Mouse (Mus musculus) spleen, adult 2 months (tissue): Measurements from ENCODE around the gene Hoxa13.

ENCODE experiments used
- CTCF ChIP-seq: fragments of 200-500 bp; IDR thresholded peaks from 2 replicates; pipeline ENCODE4 v1.5.1; 2011; ENCODE audit warnings: mild to moderate bottlenecking, inconsistent platforms; ENCODE audit not compliant: insufficient read depth, insufficient read length, insufficient replicate concordance; ENCODE audit errors: extremely low read depth
- POLR2A ChIP-seq: fragments of 200-500 bp; IDR thresholded peaks from 2 replicates; pipeline ENCODE4 v1.6.1; 2011; ENCODE audit warnings: low read depth, low read length, inconsistent platforms

GRCm38 (mm10) chr6:52233546-52234427, 26.9 kb downstream of the Hoxa13 start:
- TF ChIP-seq CTCF (no peak), POLR2A (no peak)
